Mouse (Mus musculus): ENCODE measurements around the gene Zfp106.

Zfp106 gene

DNA sequence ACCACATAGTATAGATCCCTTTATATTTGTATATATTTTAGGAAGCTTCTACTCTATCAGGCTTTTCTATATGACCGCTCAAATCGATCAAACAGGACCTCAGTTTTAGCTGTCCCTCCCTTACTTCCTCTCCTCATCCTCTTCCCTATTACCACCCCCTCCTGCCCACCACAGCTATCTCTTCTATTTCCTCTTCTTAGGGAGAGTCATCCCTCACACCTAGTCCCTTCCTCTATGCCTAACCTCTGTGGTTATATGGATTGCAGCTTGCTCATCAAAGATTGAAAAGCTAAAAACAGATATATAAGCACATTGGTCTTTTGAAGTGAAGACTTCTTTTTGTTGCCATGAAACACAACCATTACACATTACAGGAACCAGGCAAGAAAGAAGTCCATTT lies 18.9 kb downstream of the Zfp106 start:
- no peak for DNase-seq

- peak; percentile 94 for DNase-seq
Observed at GRCm38 (mm10) chr2:120539778-120540208, 23.9 kb downstream of the Zfp106 start.

GRCm38 (mm10) chr2:120539333-120539732 lies 24.3 kb downstream of the Zfp106 start:
- no peak for DNase-seq

GRCm38 (mm10) chr2:120531223-120531622 lies 32.4 kb downstream of the Zfp106 start:
- no peak for DNase-seq

DNA sequence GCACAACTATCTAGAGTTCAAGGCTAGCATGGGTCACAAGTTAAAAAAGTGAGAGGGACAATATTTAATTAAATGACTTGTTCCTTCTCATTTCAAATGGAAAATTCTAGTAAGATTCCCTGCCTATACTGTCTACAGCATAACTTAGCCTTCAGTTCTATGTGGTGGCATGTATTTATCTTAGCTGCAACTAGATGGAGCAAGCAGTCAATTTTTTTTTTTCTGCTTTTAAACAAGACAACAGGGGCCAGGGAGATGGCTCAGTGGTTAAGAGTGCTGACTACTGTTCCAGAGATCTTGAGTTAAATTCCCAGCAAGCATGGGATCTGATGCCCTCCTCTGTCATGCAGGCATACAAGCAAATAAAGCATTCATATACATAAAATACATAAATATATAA lies 34.1 kb downstream of the Zfp106 start:
- DNase-seq: no peak

GRCm38 (mm10) chr2:120526771-120527170 lies 36.9 kb downstream of the Zfp106 start:
- DNase-seq: no peak

GRCm38 (mm10) chr2:120518547-120519210 lies 45.0 kb downstream of the Zfp106 start:
- DNase-seq: no peak

DNA sequence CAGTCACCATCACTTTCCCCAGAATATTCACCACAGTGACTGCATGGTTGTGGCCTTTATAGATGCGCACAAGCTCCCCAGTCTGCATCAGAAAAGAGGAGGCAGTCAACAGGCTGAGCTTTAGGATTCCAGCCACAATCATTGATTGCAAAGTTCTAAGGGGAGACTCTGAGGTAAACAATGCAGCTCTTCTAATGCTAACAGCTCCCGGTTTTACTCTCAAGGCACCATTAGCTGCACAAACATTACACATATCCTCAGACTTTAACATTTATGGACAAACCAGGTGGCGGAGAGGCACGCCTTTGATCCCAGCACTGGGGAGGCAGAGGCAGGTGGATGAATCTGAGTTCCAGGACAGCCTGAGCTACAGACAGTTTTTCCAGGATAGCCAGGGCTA lies 49.5 kb downstream of the Zfp106 start:
- no peak for DNase-seq

GRCm38 (mm10) chr2:120503992-120504391 lies 59.7 kb downstream of the Zfp106 start:
- DNase-seq: no peak

- no peak for DNase-seq
Observed at GRCm38 (mm10) chr2:120503094-120503493, 60.5 kb downstream of the Zfp106 start.

DNA sequence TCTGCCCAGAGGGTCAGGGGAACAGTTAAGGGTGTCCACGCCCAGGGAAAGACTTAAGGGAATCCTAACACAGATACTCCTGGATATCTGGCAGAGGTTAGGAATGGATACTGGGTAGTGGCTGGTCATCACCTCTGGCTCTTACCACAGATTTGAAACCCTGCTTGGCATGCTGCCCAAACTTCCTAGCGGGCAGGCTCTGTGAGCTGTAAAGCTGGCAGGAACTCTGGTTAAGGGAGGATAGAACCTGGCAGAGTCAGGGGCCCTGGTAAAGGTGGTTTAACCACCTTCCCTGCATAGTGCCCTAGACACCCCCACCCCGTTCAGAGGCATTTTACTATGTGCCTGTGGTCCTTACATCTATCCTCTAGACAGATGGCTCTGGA lies 61.0 kb downstream of the Zfp106 start:
- DNase-seq: peak; percentile 35

GRCm38 (mm10) chr2:120501931-120502604 lies 61.6 kb downstream of the Zfp106 start:
- DNase-seq: peak; percentile 18

DNA sequence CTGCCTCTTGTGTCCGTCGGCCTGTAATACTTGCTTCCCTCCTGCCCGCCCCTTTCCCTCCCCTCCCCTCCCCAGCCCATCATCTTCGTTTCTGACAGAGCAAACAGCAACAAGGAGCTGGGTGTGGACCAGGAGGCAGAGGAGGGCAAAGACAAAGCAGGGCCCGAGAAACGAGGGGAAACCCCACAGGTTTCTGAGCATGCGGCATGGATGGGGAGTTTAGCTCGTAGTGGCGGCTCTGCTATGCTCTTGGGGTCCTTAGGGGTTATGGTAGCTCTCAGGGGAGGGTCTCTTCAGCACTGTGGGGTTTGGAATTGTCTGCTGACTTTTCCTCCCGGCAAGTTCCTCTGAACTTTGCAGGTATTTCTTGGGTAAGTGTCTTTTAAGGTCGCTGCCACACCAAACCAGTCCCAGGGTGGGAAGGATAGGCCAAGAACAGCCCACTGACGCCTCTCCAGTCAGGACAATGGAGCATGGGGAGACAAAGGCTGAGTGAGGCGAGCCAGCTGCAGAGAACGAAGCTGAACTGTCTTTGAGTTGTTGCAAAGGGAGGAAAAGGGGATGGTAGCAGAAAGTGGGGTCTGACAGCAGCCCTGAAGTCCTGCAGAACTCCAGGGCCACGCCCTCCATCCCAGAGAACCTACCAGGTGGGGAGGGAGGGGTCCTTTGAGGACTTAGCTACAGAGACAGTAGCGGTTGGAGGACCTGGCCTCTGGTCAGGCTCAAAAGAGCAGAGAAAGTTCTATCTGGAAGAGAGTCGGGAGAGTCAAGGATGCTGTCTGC lies 62.3 kb downstream of the Zfp106 start:
- no peak for DNase-seq

DNA sequence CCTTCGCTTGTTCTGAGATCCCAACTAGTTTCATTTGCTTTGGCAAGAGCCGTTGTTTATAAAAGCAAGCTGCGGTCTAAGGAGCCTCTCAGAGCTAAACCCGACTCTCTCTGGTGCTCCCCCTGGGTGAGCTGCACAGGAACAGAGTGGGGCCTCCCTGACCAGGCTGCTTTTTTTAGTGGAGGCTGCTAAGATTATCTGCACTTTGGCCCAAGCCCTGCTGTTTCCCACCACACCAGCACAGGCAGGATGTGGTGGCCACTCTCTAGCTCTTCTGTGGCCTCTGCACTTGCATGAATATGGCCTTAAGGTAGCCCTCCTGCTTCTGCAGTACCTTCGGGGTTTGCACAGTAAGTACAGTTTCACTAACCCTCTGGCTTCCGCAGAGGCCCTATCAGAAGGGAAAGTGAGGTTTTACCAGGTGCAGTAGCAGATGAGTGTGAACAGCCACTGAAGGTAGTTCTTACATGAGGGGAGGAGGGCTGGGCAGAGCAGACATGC lies 63.6 kb downstream of the Zfp106 start:
- DNase-seq: no peak

- no peak for DNase-seq
Observed at GRCm38 (mm10) chr2:120496511-120496910, 67.1 kb downstream of the Zfp106 start.

DNA sequence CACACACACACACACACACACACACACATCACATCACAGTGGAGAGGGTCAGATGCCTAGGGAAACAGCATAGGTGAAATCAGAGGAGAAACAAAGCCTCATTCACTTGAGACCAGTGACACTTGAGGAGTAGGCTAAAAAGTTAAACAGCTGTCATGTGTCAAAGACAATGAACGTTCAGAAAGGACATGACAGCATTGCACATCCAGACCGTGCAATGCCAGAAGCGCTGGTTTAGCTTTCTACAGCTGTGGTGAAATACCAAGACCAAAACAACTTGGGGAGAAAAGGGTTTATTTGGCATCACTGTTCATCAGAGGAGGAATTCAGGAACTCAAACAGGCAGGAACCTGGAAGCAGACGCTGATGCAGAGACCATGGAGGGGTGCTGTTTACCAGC lies 70.4 kb downstream of the Zfp106 start:
- DNase-seq: no peak

DNA sequence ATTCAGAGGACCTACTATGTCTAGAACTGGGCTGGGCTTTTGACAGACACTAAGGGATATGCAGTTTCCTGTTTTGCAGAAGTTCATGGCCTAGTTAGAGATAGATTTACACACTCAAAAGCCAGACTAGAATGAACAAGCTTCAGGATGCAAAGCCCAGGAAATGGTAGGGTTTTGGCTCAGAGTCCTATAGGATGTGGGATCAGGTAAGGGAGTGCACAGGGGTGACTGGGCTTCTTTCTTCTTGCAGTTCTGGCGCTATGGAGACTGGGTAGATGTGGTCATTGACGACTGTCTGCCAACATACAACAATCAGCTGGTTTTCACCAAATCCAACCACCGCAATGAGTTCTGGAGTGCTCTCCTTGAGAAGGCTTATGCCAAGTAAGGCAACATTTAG lies 79.4 kb downstream of the Zfp106 start:
- DNase-seq: no peak

GRCm38 (mm10) chr2:120482506-120483389 lies 80.9 kb downstream of the Zfp106 start:
- DNase-seq: peak; percentile 48

- no peak for DNase-seq
Observed at GRCm38 (mm10) chr2:120481921-120482320, 81.7 kb downstream of the Zfp106 start.

DNA sequence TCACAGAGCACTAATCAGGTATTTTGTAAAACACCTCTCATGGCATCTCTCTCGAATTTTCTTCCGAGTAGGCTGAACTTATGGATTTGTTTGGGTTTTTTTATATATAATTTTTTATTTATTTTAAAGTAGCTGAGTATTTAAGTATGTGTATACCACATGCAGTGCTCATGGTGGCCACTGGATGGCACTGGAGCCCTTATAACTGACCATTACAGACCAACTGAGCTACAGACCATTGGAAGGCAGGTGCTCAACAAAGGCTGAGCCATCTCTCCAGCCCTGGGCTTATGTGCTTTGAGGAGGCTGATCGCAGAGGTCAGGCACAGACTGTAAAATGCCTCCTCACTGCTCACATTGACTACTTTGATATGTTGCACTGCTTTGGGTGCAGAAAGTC lies 85.0 kb downstream of the Zfp106 start:
- DNase-seq: peak; percentile 88

- DNase-seq: no peak
Observed at GRCm38 (mm10) chr2:120476277-120477087, 87.2 kb downstream of the Zfp106 start.

- no peak for DNase-seq
Observed at GRCm38 (mm10) chr2:120470856-120471255, 92.8 kb downstream of the Zfp106 start.

All from kidney, postnatal 14 days (tissue).